Mouse (Mus musculus): ENCODE measurements around the gene Pth2.

DNA sequence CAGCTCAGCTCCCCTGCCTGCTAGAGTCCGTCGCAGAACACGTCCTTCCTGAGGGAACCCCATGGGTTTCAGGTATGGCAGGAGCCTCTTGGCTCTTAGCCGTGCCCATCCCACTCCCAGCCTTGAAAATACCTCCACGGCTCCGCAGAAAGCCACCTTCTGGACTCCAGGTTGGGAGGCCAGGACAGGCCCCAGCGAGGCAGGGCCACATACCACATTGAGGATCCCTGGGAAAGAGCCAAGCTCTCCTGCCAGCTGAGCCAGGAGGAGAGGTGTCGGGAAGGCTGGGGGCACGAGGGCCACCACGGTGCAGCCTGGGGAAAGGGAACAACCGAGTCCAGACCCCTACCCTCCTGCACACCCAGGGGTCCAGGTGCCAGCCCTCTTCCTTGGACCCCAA lies 33.5 kb upstream of the Pth2 start:
- TF ChIP-seq TCF12 (IDR thresholded peaks at IDR 0.05; ENCODE audit: low read depth, low read length), result no peak
- TF ChIP-seq POLR2AphosphoS2 (IDR thresholded peaks at IDR 0.05; ENCODE audit: low read depth, low read length), result no peak
- TF ChIP-seq CTCF (conservative IDR thresholded peaks at IDR 0.05 in 1 of 2, IDR thresholded peaks at IDR 0.05 in 1 of 2; ENCODE audit: low read depth in 2 of 2, low read length in 2 of 2), result no peak
- TF ChIP-seq ZMIZ1 (IDR thresholded peaks at IDR 0.05; ENCODE audit: low read depth, low read length), result no peak
- no peak for TF ChIP-seq MAZ (IDR thresholded peaks at IDR 0.05; ENCODE audit: low read depth, low read length)
- no peak for TF ChIP-seq IRF4 (IDR thresholded peaks at IDR 0.05; ENCODE audit: low read depth, low read length)
- no peak for TF ChIP-seq EP300 (IDR thresholded peaks at IDR 0.05; ENCODE audit: low read length)
- TF ChIP-seq ZKSCAN1 (IDR thresholded peaks at IDR 0.05; ENCODE audit: borderline replicate concordance, low read depth, low read length), result no peak
- no peak for TF ChIP-seq SMC3 (IDR thresholded peaks at IDR 0.05; ENCODE audit: low read depth, low read length)
- no peak for TF ChIP-seq POLR2A (IDR thresholded peaks at IDR 0.05; ENCODE audit: low read depth, low read length)
